Mouse (Mus musculus) heart, adult 2 months (tissue): ENCODE results near the gene Thap12.

ENCODE experiments used
- CTCF ChIP-seq: fragments of 200-600 bp; IDR thresholded peaks from 2 replicates; pipeline ENCODE4 v1.8.1; 2022; ENCODE audit warnings: antibody characterized with exemption, mild to moderate bottlenecking, moderate library complexity
- EP300 ChIP-seq: fragments of 200-500 bp; IDR thresholded peaks from 2 replicates; pipeline ENCODE4 v1.6.1; 2011; ENCODE audit warnings: low read depth, low read length, control low read depth; ENCODE audit not compliant: insufficient read depth

DNA sequence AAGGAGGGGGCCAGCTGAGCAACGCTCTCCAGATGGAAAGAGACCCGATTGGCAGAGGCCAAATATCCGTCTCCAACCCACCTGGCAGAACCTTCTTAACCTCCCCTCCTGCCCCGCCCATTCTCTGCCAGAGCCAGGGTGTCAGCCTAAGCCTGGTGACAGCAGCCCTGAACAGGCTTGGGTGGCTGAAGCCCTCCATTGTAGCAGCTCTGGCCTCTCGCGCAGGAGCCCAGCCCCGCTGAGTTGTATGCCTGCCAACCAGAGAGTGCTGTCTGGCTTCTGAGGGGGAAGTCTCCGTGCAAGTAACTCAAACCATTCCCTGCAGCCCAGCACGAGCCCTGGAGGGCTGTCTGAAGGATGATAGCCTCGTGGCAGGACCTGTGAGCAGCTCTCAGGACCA, 32.0 kb downstream of the Thap12 start:
- TF ChIP-seq EP300 (no peak), CTCF (no peak)
